Mouse (Mus musculus) thymus, postnatal 0 days (tissue): ENCODE data around the gene Lsg1. TPM values are rescaled to one million over a fixed set of nuclear protein-coding genes. Genes with fewer than 3 reads are reported as not detected.

Experiments
- DNase-seq: peaks from one replicate; pipeline ENCODE4 v3.0.0-alpha.2; 2015; ENCODE audit warnings: low spot score
- polyA plus RNA-seq: library from polyadenylated mRNA; unstranded; fragments of >200 nt; fragmentation: Nextera tagmentation; extraction: Ambion mirVana; gene quantifications from 2 replicates; pipeline ENCODE4 v1.2.1, GENCODE M21; 2015

Gene Lsg1
- polyA plus RNA-seq, 1 experiment from 2014 or later = 68.2 TPM

DNA sequence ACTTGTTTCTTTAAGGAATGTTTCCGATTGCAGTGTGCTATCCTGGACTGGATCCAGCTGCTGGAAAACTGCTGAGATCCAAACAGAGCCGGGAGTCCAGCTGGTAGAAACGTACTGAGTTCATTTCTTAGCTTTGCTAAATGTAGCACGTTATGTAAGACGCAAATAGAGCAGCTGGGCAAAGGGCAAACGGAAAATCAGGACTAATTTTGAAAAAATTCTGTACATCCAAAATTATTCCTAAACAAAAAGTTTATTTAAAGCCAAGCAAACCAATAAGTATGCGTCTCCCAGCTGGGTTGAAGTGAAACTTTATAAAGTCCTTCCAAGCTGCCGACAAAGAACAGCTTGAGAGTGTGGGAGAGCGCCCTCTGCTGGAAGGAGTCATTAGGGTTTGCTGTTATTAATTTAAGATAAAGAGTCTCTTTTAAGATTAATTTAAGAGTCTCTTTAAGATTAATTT, 67.0 kb downstream of the Lsg1 start:
- peak; percentile 71 for DNase-seq

DNA sequence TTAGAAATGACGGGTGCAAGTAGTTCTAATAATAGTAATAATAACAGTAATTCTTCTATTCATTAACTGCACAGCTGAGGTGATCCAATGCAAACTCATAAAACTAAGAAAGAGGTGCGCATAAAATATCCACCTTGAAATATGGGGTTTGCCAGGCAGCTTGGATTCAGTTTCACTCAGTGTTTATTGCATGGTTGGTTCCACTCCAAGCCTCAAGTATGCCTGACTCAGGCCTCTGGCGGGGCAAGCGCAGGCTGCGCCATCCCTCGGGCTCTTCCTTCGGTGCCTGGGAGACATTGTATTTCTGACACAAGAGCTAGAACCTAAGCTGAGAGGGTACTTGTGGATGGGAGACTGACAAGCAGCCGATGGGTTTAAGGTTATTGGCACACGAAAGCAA, 68.8 kb downstream of the Lsg1 start:
- DNase-seq = no peak

DNA sequence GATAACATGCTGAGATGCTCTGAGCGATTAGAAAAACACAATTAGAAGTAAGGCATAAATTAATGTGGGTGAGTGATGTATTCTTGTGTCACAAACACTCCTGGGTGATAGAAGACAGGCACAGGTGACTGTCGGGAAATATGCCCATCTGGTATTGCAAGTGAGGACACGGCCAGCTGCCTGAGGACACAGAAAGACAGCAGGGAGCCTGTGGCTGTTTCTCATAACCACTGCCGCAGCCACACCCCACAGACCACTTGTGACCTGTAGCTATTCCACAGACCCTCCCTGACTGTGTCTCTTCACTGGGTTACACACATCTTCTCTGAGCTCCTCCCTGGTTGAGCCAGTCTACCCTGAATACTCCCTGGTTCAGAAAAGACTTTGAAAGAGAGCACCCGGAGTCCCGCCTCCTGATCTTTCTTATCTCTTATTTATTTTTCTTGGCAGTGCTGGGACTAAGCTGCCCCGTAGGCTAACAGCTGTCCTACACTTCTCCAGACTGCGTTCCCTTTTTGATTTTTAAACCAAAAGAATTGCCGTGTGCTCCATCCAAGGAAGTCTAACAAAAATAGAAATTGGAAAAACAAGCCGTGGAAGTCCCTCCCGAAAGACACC, 69.6 kb downstream of the Lsg1 start:
- DNase-seq = no peak

DNA sequence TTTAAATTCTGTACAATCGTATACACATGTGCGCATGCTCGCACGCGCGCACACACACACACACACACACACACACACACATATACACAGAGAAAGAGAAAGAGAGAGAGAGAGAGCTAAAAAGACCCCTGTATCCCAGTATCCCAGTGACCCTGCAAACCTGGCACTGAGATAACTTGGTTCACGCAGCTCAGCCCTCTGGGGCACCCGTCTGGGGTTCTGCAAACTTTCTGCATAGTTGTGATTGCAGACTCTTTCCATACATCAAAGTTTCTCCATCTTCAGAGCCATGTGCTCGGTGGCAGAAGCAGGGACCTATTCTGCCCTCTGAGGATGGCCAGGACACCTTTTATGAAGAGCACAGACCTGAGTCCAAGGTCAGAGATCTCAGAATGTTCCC, 70.4 kb downstream of the Lsg1 start:
- DNase-seq = no peak

DNA sequence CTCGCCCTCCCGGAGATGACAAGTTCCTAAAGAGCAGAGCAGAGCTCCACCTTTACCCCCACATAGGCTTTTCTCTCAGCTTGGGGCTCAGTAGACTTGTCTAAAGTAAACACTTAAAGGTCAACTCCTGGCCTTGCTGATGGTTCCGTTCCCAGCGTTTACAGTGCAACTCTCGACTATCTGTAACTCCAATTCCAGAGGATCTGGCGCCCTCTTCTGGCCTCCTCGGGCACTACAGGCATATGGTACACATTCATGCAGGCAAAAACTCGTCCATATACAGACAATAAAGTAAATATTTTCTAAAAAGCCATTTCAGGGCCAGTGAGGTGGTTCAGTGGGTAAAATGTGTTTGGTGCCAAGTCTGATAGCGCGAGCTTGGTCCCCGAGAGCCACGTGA, 72.0 kb downstream of the Lsg1 start:
- peak; percentile 44 for DNase-seq

DNA sequence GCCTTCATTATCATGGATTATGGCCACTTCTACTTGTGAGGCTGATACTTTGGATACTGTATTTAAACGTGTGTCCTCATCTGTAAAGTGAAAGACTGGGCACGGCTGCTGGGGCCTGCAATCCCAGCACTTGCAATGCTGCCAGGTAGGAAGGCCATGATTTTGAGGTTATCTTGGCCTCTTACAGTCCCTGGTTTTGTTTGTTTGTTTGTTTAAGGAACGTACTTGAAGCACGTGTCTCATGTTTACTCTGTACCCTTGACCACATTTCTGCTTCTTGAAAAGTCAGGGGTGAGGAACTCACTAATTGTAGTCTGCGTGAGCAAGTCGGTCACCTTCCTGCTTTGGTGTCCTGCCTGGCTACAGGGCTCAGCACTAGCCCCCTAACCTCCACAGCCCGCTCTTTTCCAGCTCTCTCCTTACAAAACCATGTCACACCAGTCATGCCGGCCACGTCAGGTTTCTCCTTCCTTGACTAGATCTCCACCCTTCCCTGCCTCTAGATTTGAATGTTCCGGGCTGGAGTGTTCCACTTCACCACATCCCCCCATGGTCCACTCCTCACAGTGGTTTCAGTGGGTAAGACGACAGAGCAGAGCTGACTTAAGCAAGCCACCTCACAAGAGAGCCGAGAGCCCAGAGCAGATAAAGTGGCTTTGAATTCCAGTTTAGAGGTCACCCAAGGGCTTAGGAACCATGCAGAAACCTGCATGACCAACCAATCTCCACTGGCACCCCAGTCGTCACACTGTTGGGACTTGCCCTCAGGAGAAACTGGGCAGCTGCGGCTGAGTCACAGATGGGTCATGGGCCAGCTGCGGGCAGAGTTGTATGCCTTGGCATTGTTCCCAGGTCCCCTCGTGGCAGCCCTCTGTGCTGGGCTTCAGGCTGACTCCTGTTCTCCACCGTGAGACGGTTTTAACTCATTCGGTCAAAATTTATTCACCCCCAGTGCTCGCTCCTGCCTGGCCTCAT, 74.1 kb downstream of the Lsg1 start:
- DNase-seq = no peak

DNA sequence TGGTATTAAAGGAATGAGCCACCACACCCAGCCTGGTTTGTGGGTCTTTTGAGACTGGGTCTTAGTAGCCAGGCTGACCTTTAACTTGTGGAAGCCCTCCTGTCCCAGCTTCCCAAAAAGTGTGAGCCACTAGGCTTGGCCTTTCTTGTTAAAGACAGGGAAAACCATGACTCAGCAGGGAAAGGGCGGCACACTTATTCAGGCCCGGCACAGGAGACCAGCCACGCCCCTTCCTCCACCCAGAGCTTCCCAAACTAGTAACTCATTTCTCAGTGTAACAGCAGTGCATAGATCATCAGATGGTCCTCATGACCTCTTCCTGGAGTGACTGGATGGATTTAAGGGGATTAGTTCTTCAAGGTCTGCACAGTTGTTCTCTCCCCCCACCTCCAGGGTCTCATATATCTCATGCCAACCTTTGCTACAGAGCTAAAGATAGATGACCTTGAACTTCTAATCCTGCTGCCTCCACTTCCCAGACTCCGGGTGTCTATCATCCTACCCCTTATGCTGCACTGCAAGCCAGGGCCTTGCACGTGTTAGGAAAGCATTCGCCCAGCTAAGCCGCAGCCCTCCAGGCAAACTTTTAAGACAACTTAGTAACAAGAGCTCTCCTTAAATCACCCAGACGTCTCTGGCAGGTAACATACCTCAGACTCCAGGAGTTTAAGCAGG, 74.9 kb downstream of the Lsg1 start:
- no peak for DNase-seq

DNA sequence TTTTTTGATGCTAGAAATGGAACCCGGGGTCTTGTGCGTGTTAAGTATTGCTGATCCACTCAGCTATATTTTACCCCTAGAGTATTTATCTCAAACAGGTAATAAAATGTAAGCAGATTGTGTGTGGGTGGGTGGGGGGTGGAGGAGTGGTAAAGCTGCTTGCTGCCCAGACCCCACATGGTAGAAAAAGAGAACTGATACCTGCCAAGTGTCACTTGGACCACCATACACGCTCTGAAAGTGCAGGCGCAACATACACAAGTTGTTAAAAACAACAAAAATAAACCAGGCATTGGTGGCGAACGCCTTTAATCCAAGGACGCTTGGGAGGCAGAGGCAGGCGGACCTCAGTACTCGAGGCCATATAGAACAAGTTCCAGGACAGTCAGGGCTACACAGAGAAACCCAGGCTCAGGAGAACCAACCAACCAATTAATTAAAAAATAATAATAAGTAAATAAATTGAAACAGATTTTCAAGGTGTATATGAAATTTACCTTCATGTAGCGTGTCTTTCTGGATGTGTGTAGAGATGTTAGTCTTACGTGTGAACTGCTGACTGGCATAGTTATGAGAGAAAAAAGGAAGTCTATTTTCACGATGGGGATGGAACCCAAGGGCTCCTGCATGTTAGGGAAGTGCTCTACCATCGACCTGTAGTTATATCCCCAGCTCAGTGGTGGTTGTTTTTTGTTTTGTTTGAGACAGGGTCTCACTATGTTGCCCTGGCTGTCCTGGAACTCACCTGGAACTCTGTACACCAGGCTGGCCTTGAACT, 75.6 kb downstream of the Lsg1 start:
- no peak for DNase-seq

DNA sequence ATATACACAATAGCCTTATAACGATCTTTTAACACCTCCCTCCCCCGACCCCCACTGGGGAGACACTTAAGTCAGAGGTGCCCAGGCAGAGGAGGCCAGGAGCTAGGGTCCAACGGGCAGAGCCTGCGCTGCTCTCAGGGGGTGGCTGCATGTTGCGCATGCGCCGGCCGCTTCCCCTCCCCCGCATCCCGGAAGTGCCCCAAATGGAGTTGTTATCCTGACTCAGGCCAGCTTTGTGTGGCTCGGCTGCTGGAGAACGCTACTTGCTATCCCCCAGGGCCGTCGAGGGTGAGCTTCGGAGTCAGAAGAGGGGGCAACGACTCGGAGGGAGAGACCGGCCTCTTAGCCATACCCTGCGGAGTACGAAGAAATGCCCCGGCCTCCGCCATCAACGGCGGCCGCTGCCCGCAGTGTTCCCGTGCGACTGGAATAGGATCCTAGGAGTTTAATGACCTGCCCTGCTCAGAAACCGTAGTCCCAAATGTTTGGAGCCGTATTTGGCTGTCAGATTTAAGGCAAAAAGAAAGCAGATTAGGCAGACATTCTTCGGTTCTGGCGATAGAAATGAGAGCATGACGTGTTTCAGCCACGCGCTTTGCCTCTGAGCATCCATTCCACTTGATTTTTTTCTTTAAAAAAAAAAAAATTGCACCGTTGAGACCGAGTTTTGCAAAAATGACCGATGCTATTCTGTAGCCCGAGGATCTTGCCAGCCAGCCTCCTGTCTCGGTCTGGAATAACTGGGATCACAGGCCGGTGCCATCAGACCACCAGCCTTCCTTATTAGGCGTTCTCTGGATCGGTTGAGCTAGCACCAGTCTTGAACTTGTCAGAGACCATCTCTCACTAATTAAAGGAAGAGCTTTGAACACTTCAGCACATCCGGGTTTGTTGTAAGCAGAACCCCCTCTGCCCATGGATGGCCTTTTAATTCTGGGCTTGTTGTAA, 76.6 kb downstream of the Lsg1 start:
- DNase-seq = peak; percentile 91

Other genes with a start within 250 kb of the Lsg1 start
- gene Atp13a3, start 181.6 kb downstream of the Lsg1 start, polyA plus RNA-seq = 26.4 and 32.9 TPM in 2 replicates
- 2.1 and 2.2 TPM in 2 replicates for gene Tmem44, start 36.8 kb downstream of the Lsg1 start, polyA plus RNA-seq
- 10.4 and 13.3 TPM in 2 replicates for gene Fam43a, start 12.1 kb upstream of the Lsg1 start, polyA plus RNA-seq